Mouse (Mus musculus): Measurements from ENCODE around the gene Rab30.

GRCm38 (mm10) chr7:92773006-92773405 lies 31.6 kb downstream of the Rab30 start:
- no peak for TF ChIP-seq CTCF (IDR thresholded peaks at IDR 0.05; ENCODE audit: low read depth)
- no peak for TF ChIP-seq EP300 (optimal IDR thresholded peaks at IDR 0.05)
